Mouse (Mus musculus) lung, embryonic 16.5 days (tissue): ENCODE measurements at regions not wholly inside any gene's neighbourhood (a gene's known extent, or its start where the extent isn't known, plus 50 kb on each side); places are given as distances from the start of the nearest gene placed in this dataset.

Experiments
- ATAC-seq: fragments of 200-750 bp; cut with Nextera tagmentation; 2 replicates; pipeline ENCODE4 v1.8.0; 2017; ENCODE audit warnings: low read depth, mild to moderate bottlenecking, moderate library complexity
- H3K27ac ChIP-seq: fragments of 300-500 bp; sonication (generic); 2 replicates; pipeline ENCODE4 v1.5.1; 2014; ENCODE audit warnings: mild to moderate bottlenecking, control low read depth, low read length
- H3K27me3 ChIP-seq: fragments of 300-500 bp; sonication (generic); 2 replicates; pipeline ENCODE4 v1.6.1; 2014; ENCODE audit warnings: low read depth, low read length, mixed read lengths; ENCODE audit not compliant: control insufficient read depth, insufficient read depth
- H3K36me3 ChIP-seq: fragments of 300-500 bp; sonication (generic); 2 replicates; pipeline ENCODE4 v1.6.1; 2014; ENCODE audit warnings: low read length; ENCODE audit not compliant: control insufficient read depth, insufficient read depth
- H3K4me1 ChIP-seq: fragments of 300-500 bp; sonication (generic); replicated peaks from 2 replicates; pipeline ENCODE4 v1.6.1; 2014; ENCODE audit warnings: low read length, mixed read lengths; ENCODE audit not compliant: control insufficient read depth, insufficient read depth
- H3K4me2 ChIP-seq: fragments of 300-500 bp; sonication (generic); 2 replicates; pipeline ENCODE4 v1.6.1; 2014; ENCODE audit warnings: low read depth, low read length, control low read depth
- H3K4me3 ChIP-seq: fragments of 300-500 bp; sonication (generic); 2 replicates; pipeline ENCODE4 v1.5.1; 2014; ENCODE audit warnings: mild to moderate bottlenecking, low read length, control low read depth
- H3K9ac ChIP-seq: fragments of 300-500 bp; sonication (generic); 2 replicates; pipeline ENCODE4 v1.6.1; 2014; ENCODE audit warnings: low read length, control low read depth
- H3K9me3 ChIP-seq: fragments of 300-500 bp; sonication (generic); 2 replicates; pipeline ENCODE4 v1.6.1; 2016; ENCODE audit warnings: low read length; ENCODE audit not compliant: control insufficient read depth
- WGBS: fragments of 180-500 bp; shearing (Covaris S2); extraction: QIAGEN DNeasy Blood & Tissue Kit; methylation state at CpG from one replicate; pipeline ENCODE4 v1.1.7; 2014; 5-methylcytosine and 5-hydroxymethylcytosine counted together

DNA sequence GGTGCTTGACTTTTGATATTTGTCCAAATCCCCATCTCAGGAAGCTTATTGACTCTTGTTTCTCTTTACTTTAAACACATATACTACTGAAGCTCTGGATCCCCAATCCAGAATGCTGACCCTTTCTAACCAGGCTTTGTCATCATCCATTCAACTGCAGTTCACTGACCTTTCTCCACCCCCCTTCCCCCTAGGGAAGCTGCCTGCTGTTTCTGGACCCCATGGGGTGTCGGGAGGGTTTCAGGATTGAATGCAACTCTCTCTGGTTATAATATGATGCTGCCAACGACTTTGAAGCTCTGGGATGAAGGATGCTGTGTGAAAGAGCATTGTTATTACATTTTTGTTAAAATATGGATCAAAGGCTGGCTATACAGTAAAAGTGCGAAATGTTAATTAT, 318.7 kb upstream of the Id2 start:
- 46% methylated on average over 3 of the region's 3 CpGs for WGBS
- H3K36me3 ChIP-seq = no peaks in the 10 kb centered on the region
- no peak overlapping the region for H3K4me2 ChIP-seq
- H3K27me3 ChIP-seq = no peaks in the 10 kb centered on the region
- no peak overlapping the region for H3K4me3 ChIP-seq
- peaks cover 4% of the 10 kb centered on the region; the same call in 1 of the 2 replicates for H3K4me1 ChIP-seq
- no peak overlapping the region for H3K9ac ChIP-seq
- ATAC-seq = no peak
- H3K9me3 ChIP-seq = peaks cover 3% of the 10 kb centered on the region; the same call in 1 of the 2 replicates
- H3K27ac ChIP-seq = no peak overlapping the region

DNA sequence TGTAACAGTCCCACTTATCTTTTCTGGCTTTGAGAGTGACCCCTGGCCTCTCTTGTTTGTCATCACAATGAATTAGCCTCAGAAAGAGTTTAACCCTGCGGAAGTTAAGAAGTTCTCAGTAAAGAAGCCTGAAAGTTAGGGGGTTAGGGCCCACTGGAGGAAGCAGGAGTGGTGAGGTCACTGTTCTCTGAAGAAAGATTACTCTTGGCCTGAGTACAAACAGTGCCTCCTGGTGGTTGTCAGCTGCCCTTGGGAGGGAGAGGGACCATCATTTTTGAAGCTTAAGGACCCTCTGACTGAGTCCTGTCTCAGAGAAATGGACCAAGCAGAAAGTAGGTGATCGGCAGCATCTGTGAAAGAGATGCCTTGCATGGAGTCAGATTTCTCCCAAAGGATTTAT, 318.3 kb upstream of the Id2 start:
- no peak for ATAC-seq
- no peaks in the 10 kb centered on the region for H3K36me3 ChIP-seq

DNA sequence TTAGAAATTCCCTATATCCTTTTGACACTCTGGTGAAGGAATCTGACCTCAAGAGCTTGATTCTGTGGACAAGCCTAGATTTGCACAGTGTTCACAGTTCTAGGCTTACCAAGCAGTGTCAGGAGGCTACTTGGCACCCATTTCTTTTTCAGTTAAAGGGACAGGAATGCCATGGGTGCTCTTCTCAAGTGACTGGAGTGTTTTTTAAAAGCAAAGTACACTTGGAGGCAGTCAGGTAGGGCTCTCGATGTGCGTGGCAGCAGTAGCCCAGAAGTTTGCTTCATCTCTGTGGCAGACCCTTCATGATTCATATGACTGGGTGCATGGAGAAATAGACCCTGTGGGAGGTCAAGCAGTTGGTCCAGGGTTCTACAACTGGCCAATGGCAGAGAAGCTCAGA, 310.4 kb upstream of the Id2 start:
- H3K27me3 ChIP-seq = no peaks in the 10 kb centered on the region
- 43% methylated on average over 2 of the region's 2 CpGs for WGBS
- H3K4me1 ChIP-seq = no peaks in the 10 kb centered on the region
- H3K4me3 ChIP-seq = no peak overlapping the region
- no peaks in the 10 kb centered on the region for H3K9me3 ChIP-seq
- H3K4me2 ChIP-seq = no peak overlapping the region
- H3K27ac ChIP-seq = no peak overlapping the region
- no peaks in the 10 kb centered on the region for H3K36me3 ChIP-seq
- no peak overlapping the region for H3K9ac ChIP-seq
- ATAC-seq = peak; percentile 36; the same call in 1 of the 2 replicates

More for the DNA sequence above, 318.3 kb upstream of the Id2 start:
- Histone ChIP-seq H3K4me2 (no peak overlapping the region), H3K4me3 (no peak overlapping the region), H3K4me1 (peaks cover 4% of the 10 kb centered on the region; the same call in 1 of the 2 replicates), H3K27me3 (no peaks in the 10 kb centered on the region), H3K27ac (no peak overlapping the region), H3K9ac (no peak overlapping the region), H3K9me3 (peaks cover 3% of the 10 kb centered on the region; the same call in 1 of the 2 replicates)
- WGBS = 29% methylated on average over 2 of the region's 2 CpGs

DNA sequence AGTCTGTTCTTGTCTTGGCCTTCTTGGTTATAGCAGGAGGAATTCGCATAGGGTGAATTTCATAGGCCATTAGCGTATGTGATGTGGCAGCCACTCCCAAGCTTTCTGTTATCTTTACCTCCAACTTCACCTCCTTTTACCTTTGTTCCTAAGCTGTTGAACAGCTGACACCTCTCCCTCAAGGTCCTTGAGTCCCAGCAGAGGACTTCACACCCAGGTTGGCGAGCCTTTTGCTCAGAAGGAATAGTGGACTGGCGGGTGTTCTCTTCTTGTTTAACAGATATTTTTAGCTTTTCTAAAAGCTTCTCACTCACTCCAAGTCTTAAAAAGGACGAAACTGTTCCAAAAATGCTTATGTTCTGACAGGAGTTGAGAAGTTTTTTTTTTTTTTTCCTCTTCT, 303.4 kb upstream of the Id2 start:
- H3K27me3 ChIP-seq = no peaks in the 10 kb centered on the region
- H3K27ac ChIP-seq = no peak overlapping the region
- no peak overlapping the region for H3K4me3 ChIP-seq
- H3K9me3 ChIP-seq = no peaks in the 10 kb centered on the region
- ATAC-seq = no peak
- H3K36me3 ChIP-seq = no peaks in the 10 kb centered on the region
- H3K4me2 ChIP-seq = no peak overlapping the region
- 60% methylated on average over 5 of the region's 5 CpGs for WGBS
- H3K9ac ChIP-seq = no peak overlapping the region
- H3K4me1 ChIP-seq = no peaks in the 10 kb centered on the region

DNA sequence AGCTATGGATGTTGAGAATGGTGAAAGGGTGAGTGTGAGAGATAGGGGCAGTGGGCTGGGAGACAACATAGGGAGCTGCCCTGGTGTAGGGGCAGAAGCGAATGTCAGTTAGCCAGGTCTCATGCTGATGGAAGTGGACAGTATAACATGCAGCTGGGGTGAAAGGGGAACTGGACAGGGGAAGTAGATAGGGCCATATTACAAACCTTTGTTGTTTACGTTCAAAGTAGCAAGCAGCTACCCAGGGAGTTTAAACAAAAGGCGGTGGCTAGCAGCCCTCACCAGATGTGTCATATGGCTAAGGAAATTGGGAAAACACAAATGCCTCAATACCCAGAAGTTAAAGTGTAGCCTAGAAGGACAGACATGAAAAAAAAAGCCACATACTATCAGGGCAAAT, 301.8 kb upstream of the Id2 start:
- Histone ChIP-seq H3K36me3 (no peaks in the 10 kb centered on the region), H3K9ac (no peak overlapping the region), H3K4me3 (no peak overlapping the region), H3K4me2 (no peak overlapping the region), H3K27me3 (no peaks in the 10 kb centered on the region), H3K4me1 (no peaks in the 10 kb centered on the region), H3K9me3 (no peaks in the 10 kb centered on the region), H3K27ac (no peak overlapping the region)
- no peak for ATAC-seq
- 60% methylated on average over 3 of the region's 3 CpGs for WGBS

DNA sequence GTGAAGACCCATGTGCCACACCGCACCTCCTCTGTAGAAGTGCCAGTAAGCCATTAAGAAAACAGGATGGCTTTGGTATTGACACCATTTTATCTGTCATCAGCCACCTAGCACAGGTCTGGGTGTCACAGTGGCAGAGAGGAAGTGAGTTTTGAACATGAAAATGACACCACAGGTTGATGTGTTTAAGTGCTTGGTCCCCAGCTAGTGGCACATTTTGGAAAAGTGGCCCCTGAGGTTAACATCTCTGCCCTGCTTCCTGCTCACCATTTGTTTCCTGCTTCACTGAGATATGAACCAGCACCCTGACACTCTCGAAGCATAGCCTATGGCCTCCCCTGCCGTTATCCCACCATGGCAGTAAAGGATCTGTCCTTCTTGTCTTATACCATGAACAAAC, 297.4 kb upstream of the Id2 start:
- whole genome bisulfite sequencing = 79% methylated on average over 3 of the region's 3 CpGs
- no peak for ATAC-seq
- H3K4me1 ChIP-seq = no peaks in the 10 kb centered on the region
- no peaks in the 10 kb centered on the region for H3K27me3 ChIP-seq
- no peak overlapping the region for H3K4me3 ChIP-seq
- no peaks in the 10 kb centered on the region for H3K9me3 ChIP-seq
- H3K4me2 ChIP-seq = no peak overlapping the region
- H3K27ac ChIP-seq = no peak overlapping the region
- no peaks in the 10 kb centered on the region for H3K36me3 ChIP-seq
- no peak overlapping the region for H3K9ac ChIP-seq

DNA sequence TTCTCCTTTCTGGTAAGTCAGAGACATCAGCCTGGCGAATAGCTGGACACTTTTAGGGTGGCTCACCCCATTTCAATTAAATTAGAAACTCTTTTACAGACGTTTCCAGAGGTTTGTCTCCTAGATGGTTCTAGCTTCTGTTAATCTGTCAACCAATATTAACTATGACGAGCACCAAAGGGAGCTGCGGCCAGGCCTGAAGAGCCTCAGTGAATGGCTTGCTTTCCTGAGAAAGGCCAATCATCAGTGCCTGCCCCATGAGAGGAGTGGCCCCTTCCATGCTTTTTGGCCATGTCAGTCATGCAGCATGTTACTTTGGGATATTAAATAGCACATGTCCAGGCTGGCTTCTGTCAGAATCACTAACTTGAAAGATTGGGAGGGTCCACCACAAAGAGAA, 296.6 kb upstream of the Id2 start:
- H3K4me1 ChIP-seq = no peaks in the 10 kb centered on the region
- H3K4me2 ChIP-seq = no peak overlapping the region
- no peak overlapping the region for H3K27ac ChIP-seq
- H3K36me3 ChIP-seq = no peaks in the 10 kb centered on the region
- H3K27me3 ChIP-seq = no peaks in the 10 kb centered on the region
- H3K4me3 ChIP-seq = no peak overlapping the region
- WGBS = 68% methylated on average over 4 of the region's 4 CpGs
- no peak for ATAC-seq
- H3K9me3 ChIP-seq = no peaks in the 10 kb centered on the region
- no peak overlapping the region for H3K9ac ChIP-seq

DNA sequence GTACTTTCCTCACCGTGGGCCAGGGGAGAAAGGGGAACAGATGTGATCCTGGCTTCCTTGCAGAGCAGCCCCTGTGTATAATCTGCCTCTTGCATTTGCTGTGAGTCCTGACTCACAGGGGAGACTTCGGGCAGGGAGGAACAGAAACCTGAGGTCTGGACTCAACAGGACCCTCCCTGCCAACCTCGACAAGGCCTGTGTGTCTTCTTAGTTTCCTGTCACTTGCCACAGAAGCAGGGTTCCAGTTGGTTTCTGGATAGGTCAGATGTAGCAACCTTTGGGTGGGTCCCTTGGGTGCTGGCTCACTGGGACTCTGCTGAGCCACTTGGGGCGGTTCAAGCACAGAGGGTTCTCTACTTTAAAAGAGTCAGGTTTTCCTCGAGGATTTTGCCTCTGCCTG, 292.3 kb upstream of the Id2 start:
- 67% methylated on average over 5 of the region's 5 CpGs for WGBS
- Histone ChIP-seq H3K4me2 (no peak overlapping the region), H3K27me3 (no peaks in the 10 kb centered on the region), H3K9ac (no peak overlapping the region), H3K4me3 (no peak overlapping the region), H3K9me3 (no peaks in the 10 kb centered on the region), H3K36me3 (no peaks in the 10 kb centered on the region), H3K4me1 (no peaks in the 10 kb centered on the region), H3K27ac (no peak overlapping the region)
- ATAC-seq = no peak

DNA sequence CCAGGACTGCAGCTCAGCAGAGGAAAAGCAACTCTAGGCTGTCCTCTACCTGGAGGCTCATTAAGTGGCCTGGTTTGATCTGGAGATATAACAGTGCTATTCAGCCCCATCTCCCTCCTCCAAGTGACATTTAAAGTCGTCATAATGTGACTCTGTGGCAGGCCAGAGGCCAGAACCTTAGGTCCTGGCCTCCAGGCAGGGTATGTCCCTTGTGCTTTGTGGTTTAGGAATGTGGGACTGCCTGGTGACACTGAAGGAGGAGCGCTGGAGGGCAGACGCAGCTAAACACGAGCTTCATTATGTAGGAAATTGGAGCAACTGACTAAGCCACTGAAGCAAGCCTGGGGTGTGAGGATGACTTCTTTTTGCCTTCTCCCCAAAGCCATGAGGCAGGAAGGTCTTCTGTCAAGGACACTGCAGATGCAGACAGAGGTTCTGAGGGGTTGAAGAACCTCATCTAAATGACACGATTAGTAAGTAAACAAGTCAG, 290.9 kb upstream of the Id2 start:
- Histone ChIP-seq H3K4me1 (no peaks in the 10 kb centered on the region), H3K36me3 (no peaks in the 10 kb centered on the region), H3K27ac (no peak overlapping the region), H3K4me3 (no peak overlapping the region), H3K9ac (no peak overlapping the region), H3K4me2 (no peak overlapping the region), H3K27me3 (no peaks in the 10 kb centered on the region), H3K9me3 (no peaks in the 10 kb centered on the region)
- no peak for ATAC-seq
- 44% methylated on average over 5 of the region's 5 CpGs for WGBS

DNA sequence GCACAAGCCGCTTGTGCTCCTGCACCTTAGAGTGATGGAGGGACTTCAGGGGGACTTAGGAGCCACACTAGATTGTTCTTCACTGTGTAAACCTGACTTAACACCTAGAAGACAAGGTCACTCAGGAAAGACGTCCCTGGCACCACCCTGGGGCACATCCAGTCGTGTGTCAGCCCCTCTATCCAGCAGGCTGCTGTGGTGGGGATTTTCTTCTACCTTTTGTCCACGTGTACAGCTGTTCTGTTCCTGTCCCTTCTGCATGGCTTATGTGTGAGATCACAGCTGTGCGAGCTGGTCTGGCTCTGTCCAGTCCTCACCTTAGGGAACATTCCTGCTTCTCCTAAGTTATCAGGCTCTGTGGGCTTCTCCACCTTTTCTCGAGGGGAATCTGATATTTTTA, 286.0 kb upstream of the Id2 start:
- no peaks in the 10 kb centered on the region for H3K27me3 ChIP-seq

More for the DNA sequence above, 286.0 kb upstream of the Id2 start:
- ATAC-seq = no peak
- Histone ChIP-seq H3K27ac (no peak overlapping the region), H3K4me3 (no peak overlapping the region), H3K9me3 (no peaks in the 10 kb centered on the region), H3K4me2 (no peak overlapping the region), H3K9ac (no peak overlapping the region), H3K36me3 (no peaks in the 10 kb centered on the region), H3K4me1 (no peaks in the 10 kb centered on the region; the same call in 1 of the 2 replicates)
- 58% methylated on average over 6 of the region's 6 CpGs for WGBS
